Mouse (Mus musculus): ENCODE data around the gene Parp16.
"Not testable (repeated sequence)": the region's sequence is repeated elsewhere in the genome, so short reads cannot be mapped to it uniquely, and the experiment has no call there.

Parp16 gene

DNA sequence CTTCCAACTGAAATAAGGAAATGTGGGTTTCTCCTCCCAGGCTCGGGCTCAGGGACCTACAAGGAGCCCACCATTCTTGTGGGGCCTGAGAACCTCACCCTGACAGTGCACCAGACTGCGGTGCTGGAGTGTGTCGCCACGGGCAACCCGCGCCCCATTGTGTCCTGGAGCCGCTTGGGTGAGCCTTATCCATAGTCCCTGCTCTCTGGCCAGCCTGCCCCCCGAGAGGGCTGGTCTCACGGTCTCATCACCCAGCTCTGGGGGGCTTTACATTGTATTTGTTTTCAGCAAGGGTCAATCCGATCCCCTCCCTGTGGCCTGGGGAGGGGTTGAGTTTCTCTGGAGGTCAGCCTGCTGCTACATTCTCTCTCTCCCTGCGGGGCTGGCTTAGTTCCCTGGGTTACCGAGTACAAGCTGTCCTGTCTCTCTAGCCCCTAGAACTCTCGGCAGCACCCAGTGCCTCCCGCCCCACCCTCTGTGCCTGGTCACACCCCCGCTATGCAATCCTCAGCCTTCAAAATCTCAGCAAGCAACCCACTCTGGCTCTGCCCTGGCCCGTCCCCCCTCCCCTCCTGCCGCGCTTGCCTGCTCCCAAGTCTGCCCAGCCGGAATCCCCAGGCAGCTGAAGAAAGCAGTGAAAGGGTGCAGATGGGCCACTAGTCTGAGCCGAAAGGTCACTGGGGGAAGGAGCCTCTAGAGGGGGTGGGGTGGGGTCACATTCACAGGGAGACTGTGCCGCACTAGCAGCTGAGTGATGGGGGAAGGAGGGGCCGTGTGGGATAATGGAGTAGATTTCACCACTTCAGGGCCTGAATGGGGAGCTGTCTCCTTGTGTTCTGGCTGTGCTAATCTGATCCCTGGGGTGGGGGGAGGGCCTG lies 16.6 kb upstream of the Parp16 start:
- DNase-seq (ENCODE audit: extremely low spot score): peak; percentile 92

DNA sequence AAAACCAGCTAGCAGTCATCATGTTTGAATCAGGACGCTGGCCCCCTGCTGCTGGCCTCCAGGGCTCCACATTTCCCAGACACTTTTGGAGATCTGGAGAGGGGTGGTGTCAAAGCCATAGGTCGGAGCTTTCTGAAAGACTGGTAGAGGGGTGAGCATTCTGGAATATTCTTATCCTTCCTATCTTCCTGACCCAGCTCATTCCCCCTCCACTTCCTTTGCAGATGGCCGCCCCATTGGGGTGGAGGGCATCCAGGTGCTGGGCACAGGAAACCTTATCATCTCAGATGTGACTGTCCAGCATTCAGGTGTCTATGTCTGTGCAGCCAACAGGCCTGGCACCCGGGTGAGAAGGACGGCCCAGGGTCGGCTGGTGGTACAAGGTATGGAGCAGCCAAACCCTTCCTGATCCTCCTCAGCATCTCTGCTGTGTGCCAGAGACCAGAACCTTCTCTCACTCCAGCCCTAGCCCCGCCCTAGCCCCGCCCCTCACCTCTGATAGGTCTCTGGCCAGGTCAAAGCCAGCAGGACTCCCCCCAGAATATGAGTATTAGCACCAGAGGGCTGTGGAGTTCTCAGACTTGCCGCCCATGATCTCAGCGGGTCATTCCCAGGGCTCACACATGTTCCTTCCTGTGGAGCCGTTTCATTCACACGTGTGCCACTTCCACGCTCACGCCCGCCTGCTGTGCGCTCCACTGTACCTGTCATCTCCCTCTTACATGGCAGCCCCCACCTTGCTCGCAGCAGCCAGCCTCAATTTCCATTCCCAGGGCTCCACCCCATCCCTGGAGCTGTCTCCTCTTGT lies 15.1 kb upstream of the Parp16 start:
- no peak for DNase-seq (ENCODE audit: extremely low spot score)

DNA sequence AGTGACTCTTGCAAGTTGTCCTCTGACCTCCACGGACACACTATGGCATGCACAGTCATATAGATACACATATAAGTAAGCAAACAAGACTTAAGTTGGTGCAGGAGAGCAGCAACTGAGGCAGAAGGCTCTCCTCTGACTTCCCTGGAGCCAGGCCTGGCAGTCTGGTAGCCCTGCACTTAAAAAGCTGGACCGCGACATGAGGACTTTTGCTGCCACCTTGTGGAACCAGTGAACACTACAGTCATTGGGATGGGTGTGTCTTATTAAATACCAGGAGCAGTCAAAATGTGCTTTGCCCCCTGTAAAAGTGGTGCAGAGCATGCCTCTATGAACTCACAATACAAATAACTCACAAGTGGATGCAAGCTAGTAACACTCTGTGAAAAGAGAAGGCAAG lies 6.6 kb upstream of the Parp16 start:
- DNase-seq (ENCODE audit: extremely low spot score): peak; percentile 89

DNA sequence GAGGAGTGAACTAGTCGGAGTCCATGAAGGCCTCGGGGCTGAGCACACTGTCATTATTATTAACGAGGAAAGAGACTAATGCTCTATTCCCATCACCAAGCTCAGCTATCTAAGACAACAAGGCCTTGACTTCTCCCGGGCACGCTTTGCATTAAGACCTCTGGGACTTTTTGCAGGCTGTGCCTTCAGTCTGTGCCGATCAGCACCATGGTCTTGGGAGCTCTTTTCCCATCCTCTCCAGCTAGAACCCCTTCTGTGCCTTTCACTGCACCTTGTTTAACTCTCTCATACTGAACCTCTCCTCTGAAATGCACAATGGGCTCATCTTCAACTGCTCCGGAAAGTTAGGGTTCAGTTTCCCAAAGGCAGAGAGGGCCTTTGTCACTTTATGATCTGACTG lies 4.8 kb upstream of the Parp16 start:
- no peak for DNase-seq (ENCODE audit: extremely low spot score)

DNA sequence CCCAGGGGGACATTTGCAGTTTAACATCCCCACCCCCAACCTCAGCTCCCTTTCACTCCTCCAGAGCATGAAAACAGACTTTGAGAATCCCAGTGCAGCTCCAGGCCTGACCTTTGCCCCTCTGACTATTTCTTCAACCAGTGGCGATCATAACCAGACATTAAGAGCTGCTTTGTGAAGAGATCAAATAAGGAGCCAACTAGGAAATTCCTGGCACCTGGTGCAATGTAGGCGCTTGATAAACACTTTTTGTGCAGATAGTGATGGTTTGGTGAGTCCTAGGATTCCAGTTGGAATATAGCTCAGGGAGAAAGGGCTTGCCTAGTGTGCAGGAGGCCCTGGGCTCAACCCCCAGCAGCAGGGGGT lies 3.8 kb upstream of the Parp16 start:
- no peak for DNase-seq (ENCODE audit: extremely low spot score)

DNA sequence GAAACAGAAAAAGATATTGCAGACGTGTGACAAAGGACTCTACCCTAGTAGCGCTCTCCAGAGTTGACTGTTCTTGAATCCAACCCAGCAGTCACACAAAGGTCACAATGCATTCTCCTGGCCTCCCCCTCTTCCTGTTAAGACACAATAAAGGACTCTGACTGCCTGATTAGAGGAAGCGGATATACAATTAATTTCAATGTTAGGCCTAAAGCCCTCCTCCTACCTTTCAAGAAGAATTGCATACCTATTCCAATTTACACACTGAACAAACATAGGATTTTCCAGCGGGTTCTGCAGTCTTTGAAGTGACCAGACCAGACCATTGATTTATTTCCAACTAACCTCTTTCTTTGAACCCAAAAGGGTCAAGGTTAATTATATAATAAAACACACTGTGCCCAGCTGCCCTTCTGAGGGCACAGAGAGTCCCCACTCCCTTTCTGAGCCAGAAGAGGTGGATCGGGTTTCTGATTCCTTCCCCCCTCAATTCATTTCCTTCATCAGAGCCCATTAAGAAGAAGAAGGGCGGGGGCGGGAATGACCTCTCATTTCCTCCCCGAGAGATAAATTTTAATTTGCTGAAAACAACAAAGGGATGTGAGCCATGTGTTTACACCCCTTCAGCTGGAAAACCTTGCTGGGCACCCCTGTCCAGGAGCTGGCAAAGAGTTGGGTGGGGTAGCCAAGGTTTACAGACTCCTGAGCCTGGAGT lies 3.2 kb upstream of the Parp16 start:
- peak; percentile 78 for DNase-seq (ENCODE audit: extremely low spot score)

DNA sequence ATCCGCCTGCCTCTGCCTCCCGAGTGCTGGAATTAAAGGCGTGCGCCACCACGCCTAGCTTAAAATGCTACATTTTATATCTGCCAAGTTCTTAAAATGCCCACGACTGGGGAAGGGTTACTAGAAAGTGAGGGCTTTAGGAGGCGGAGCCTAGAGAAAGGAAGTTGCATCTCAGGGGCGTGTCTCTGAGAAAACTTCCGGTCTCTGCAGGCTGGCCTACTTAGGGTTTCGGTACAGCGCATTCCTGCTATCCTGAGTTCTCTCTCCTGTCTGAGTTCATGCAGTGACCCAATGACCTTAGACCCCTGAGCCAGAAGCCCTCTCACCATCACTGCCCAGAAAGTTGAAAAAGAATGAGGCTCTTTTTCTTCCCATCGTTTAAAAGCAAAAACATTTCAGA lies 1.9 kb upstream of the Parp16 start:
- DNase-seq (ENCODE audit: extremely low spot score): no peak

DNA sequence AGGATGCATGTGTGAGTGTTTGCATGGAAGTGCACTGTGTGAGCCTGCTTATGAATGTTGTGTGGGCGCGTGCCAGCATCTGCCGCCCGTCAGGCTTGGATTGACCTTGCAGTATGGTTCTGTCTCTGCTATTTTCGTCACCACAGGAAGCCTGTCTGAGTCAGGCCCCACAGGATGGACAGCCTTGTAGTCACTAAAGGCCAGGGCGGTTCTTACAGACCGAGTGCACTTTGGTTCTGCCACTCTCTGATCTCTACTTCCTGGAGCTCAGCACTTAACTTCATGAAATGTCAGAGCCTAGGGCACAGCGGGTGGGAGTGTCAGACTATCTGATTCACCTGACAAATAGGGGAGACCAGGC lies 448 bp downstream of the Parp16 start:
- DNase-seq (ENCODE audit: extremely low spot score): no peak

DNA sequence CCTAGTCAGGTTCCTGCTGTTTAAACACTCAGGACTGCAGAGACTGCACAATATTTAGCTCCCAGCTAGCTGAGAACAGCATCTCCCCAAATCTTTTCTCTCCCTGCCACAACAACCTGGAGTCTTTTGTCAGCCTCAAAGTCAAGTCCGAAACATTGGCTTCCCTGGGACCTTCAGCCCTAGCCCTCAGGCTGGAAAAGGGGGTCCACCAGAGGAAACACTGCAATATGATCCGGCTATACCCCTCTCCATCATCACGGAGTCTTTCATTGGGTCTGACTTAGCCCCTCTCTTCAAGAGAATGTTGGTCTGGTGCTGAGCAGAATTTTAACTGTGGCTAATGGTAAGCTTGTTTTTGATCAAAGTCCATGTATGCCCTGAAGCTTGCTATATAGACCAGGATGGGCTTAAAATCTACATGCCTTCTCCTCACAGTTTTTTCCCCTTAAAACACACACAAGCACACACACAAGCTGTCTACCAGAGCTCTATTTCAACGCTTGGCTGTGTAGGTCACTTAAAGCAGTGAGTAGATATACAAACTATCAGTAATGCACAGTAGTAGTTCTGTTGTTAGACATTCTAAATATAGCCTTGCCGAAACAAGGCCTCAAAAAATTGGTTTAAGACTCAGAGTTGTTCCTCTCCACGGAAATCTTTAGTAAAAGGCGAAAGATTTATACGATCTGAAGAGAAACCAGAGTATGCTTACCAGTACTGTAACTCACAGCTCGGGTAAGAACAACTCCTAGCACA lies 1.0 kb downstream of the Parp16 start:
- peak; percentile 94 for DNase-seq (ENCODE audit: extremely low spot score)

DNA sequence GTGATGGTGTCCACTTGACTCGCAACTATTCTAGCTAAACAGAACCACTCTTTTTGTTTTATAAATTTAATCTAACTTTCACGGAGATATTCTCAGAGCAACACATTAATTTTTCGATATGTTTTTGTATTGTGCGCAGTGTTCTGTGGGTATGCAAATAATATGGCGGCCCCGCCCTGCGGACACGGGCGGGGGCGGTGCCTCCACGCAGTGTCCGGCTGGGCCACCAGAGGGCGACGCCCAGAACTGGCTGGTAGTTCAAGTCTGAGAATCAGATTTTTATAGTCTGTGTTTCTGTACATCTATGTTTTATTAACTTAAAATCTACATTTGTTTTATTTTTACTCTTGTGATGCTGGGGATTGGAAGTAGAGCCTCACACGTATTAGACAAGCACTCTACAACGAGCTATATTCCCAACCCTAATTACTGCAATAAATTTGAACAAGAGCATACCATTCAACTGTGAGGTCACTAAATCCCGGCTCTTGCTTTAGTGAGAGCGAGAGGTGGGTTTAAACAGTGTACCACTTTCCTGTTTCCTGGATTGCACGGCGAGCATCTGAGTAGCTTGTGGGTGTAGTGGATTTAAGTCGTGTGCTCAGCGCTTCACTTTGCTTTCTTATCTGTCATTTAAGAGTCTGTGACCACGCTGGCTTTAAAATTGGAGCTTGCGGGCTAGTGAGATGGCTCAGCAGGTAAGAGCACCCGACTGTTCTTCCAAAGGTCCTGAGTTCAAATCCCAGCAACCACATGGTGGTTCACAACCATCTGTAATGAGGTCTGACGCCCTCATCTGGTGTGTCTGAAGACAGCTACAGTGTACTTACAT lies 1.8 kb downstream of the Parp16 start:
- DNase-seq (ENCODE audit: extremely low spot score): no peak

DNA sequence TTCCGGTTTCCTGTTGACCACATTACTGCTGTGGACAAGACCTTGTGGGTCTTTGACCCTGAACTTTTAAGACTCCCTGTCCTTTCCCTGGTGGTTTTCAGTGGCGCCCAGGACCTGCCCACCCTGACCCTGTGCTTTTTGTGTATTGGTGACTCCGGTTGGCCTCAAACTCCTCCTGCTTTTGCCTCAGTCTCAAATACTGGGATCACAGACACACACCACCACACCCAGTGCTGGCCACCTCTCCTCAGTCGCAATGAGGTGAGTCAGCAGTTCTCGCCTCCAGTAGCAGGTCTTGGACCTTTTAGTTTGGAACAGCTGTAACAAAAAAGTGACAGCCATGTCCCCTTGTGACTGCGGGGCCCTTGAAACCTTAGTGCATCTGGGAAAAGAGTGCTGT lies 2.7 kb downstream of the Parp16 start:
- DNase-seq (ENCODE audit: extremely low spot score): no peak

DNA sequence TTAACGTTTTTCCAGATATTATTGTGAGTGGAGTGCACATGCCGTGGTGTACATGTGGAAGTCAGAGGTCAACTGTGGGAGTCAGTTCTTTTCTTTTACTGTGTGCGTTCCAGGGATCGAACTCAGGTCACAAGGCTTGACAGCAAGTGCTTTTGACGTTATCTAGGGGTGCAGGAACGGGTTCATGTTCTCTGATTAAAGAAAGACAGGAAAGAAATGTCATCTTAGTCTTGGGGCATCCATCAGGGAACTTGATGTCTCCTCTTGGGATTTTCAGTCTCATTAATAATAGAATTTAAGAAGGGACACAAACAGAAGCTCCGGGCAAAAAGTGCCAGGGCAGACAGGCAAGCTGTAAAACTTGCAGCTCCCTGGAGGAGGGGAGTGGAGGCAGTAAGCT lies 4.6 kb downstream of the Parp16 start:
- DNase-seq (ENCODE audit: extremely low spot score): no peak

DNA sequence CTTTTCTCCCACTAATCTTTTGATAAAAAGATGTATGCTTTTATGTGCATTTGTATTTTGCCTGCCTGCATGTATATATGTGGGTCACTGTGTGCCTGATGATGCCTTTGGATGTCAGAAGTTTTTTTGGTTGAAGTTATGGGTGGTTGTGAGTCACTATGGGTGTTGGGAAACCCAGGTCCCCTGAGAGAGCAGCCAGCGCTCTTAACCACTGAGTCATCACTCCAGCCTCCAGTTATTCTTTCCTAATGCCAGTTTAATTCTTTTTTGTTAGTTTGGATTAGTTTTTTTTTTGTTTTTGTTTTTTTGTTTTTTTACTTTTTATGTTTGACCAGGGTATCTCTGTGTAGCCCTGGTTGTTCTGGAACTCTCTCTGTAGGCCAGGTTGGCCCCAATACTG lies 5.5 kb downstream of the Parp16 start:
- no peak for DNase-seq (ENCODE audit: extremely low spot score)

DNA sequence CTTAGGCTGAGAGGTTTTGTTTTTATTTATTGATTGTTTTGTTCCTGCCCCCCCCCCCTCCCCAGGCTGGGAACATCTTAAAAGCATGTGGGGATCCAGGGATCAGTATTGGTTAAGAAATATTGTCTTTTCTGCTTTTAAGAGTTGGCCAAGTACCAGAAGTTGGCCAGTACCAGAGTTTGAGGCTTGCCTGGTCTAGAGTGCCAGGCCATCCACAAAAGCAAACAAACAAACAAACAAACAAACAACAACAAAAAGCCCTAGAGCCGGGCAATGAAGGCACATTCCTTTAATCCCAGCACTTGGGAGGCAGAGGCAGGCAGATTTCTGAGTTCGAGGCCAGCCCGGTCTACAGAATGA lies 5.8 kb downstream of the Parp16 start:
- no peak for DNase-seq (ENCODE audit: extremely low spot score)

DNA sequence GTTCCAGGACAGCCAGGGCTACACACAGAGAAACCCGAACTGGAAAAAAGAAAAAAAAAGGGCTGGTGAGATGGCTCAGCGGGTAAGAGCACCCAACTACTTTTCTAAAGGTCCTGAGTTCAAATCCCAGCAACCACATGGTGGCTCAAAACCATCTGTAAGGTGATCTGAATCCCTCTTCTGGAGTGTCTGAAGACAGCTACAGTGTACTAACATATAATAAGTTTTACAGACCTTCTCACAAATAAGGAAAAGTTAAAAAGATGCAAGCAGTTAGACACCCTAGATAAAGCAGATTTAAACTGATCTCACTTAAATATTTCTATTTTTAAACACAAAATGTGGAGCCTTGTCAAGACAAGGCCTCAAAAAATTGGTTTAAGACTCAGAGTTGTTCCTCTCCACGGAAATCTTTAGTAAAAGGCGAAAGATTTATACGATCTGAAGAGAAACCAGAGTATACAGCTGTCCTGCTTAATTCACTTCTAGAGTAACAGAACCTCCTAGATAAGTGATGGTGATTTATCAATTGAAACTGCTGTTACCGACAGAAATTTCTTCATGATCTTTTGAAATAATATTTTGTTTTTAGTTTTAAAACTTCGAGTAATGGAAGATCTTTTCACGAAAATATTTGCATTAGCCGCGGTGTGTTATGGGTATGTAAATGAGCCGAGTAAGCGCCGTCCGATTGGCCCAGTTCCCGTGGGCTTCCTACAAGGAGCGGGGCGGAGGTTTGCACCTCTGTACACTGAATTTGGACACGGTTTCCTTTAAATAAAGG lies 6.4 kb downstream of the Parp16 start:
- peak; percentile 88 for DNase-seq (ENCODE audit: extremely low spot score)

DNA sequence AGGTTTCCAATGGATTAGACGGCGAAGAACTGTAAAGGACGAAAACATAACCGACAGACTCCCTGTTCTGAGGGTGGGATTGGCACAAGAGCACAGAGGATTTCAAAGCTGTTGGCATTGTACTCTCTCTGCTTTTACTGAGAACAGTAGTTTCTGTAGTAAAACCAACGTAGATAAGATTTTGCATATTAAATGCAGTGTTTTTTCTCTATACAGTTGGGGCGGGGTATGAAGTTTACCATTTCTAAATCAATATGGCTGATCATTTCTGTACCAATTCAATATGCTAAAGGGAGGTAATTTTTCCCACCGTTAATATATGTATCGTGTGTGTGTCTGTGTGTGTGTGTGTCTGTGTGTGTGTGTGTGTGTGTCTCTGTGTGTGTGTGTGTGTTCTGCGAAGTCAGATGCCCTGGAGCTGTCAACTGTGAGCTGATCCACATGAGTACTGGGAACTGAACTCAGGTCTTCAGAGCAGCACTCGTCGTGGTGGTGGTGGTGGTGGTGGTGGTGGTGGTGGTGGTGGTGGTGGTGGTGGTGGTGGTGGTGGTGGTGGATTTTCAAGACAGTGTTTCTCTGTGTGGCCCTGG lies 7.1 kb downstream of the Parp16 start:
- DNase-seq (ENCODE audit: extremely low spot score): no peak

DNA sequence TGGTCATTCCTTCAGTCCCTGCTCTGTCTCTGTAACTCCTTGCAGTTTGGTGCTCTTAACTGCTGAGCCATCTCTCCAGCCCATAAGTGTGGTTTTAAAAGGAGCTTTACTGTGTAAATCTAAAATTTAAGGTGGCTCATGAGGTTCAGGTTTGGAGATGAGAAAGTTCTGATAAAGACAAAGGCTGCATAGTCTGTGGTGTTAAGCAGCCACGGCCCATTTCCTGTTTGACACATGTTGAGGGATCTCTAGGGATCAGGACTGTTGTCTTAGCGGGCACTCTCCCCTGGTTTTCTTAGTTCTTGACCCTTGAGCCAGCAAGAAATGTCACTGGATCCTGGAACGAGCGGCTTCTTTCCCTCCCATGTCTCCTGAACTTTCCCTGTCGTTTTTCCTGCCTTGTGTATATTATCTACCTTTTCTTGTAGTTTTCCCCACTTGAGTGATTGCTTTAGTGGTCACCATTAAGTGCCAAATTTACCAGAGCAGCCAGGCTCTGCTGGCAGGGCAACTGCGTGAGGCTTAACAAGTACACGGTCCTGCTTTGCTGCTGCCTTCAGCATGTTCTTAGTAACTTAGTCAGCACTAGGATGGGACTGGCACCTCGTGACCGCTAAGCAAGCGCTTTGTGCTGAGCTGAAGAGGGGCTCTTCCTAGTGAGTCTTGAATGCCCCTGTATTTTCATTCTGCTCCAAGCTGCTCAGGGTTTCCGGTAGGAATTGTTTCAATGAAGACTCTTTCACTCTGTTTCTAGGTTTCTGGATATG lies 10.1 kb downstream of the Parp16 start:
- no peak for DNase-seq (ENCODE audit: extremely low spot score)

DNA sequence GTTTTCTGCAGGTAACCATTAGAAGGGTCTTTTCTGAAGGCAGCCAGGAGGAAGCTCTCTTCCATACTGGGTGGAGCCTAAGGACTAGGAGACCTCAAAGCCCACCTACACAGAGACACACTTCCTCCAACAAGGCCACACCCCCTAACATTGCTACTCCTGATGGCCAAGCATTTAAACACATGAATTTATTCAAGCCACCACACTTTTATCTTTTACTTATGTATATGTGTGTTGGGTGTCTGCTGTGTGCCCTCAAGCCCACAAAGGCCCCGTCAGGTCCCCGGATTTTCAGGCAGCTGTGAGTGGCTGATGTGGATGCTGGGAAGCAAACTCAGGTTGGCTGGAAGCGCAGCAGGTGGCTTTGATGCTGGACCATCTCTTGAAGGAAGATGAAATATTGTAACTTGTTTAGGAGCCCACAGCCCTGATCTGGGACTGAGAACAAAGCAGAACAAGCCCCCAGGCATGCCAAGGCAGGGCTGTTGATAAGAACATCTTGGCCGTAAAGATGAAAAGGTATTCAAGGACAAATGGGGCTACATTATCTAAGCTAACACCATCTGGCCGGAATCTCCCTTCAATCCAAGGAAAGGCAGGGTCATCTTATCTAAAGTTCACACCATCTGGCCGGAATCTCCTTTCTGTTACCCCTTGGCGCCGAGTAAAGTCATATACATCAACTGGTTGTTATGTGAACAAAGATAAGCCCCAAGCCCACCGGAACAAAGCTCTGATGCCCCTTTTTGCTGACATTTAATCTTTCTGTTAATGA lies 12.1 kb downstream of the Parp16 start:
- not testable (repeated sequence) for DNase-seq (ENCODE audit: extremely low spot score)

Data from embryo, embryonic 9.5 days (tissue).